Mouse (Mus musculus): Measurements from ENCODE around the gene Mkrn1. TPM values are rescaled to one million over a fixed set of nuclear protein-coding genes. Genes with fewer than 3 reads are reported as not detected.
A peak's percentile ranks its signal among the peaks of the same experiment; 100 is the strongest.
"Not testable (repeated sequence)": the region's sequence is repeated elsewhere in the genome, so short reads cannot be mapped to it uniquely, and the experiment has no call there.

Mkrn1 gene
- polyA plus RNA-seq, 1 experiment from 2014 or later: 35.9 TPM

- ATAC-seq (ENCODE audit: insufficient number of reproducible peaks, low FRiP score, low TSS enrichment, low read depth): no peak
- no peak overlapping the region for H3K4me2 ChIP-seq (ENCODE audit: low read depth, severe bottlenecking)
- WGBS: 83% methylated on average over 3 of the region's 3 CpGs
Measured at GRCm38 (mm10) chr6:39369631-39370030, 50.6 kb downstream of the Mkrn1 start.

GRCm38 (mm10) chr6:39362684-39363083, 57.6 kb downstream of the Mkrn1 start:
- no peaks in the 10 kb centered on the region for H3K4me1 ChIP-seq (ENCODE audit: control insufficient read depth, insufficient read depth, low read length)
- no peaks in the 10 kb centered on the region for H3K27me3 ChIP-seq (ENCODE audit: control insufficient read depth, insufficient read depth, low read length)
- no peak overlapping the region for H3K4me3 ChIP-seq (ENCODE audit: low read depth, low read length)
- DNase-seq (ENCODE audit: low spot score) (no peak), ATAC-seq (ENCODE audit: insufficient number of reproducible peaks, low FRiP score, low TSS enrichment, low read depth) (no peak)
- no peak overlapping the region for H3K9ac ChIP-seq (ENCODE audit: low read length)
- no peaks in the 10 kb centered on the region; the same call in 1 of the 2 replicates for H3K36me3 ChIP-seq (ENCODE audit: control insufficient read depth, insufficient read depth, low read length)
- no peak overlapping the region for H3K4me2 ChIP-seq (ENCODE audit: low read depth, severe bottlenecking)
- 85% methylated on average over 2 of the region's 2 CpGs for WGBS
- H3K9me3 ChIP-seq (ENCODE audit: control insufficient read depth, low read length): no peaks in the 10 kb centered on the region
- no peak overlapping the region for H3K27ac ChIP-seq (replicated peaks; ENCODE audit: low read depth, low read length)

More at GRCm38 (mm10) chr6:39369631-39370030, 50.6 kb downstream of the Mkrn1 start:
- Histone ChIP-seq H3K4me1 (ENCODE audit: control insufficient read depth, insufficient read depth, low read length) (no peaks in the 10 kb centered on the region), H3K36me3 (ENCODE audit: control insufficient read depth, insufficient read depth, low read length) (0 out of 2 replicates have a peak, but pooled peaks cover 3% of the 10 kb centered on the region), H3K27ac (replicated peaks; ENCODE audit: low read depth, low read length) (no peak overlapping the region), H3K4me3 (ENCODE audit: low read depth, low read length) (no peak overlapping the region), H3K27me3 (ENCODE audit: control insufficient read depth, insufficient read depth, low read length) (no peaks in the 10 kb centered on the region), H3K9ac (ENCODE audit: low read length) (no peak overlapping the region), H3K9me3 (ENCODE audit: control insufficient read depth, low read length) (no peaks in the 10 kb centered on the region)
- DNase-seq (ENCODE audit: low spot score): no peak

GRCm38 (mm10) chr6:39359207-39359606, 61.1 kb downstream of the Mkrn1 start:
- H3K27ac ChIP-seq (replicated peaks; ENCODE audit: low read depth, low read length); ATAC-seq (ENCODE audit: insufficient number of reproducible peaks, low FRiP score, low TSS enrichment, low read depth); H3K36me3 ChIP-seq (ENCODE audit: control insufficient read depth, insufficient read depth, low read length); H3K9ac ChIP-seq (ENCODE audit: low read length); H3K4me1 ChIP-seq (ENCODE audit: control insufficient read depth, insufficient read depth, low read length); H3K27me3 ChIP-seq (ENCODE audit: control insufficient read depth, insufficient read depth, low read length); DNase-seq (ENCODE audit: low spot score); H3K4me3 ChIP-seq (ENCODE audit: low read depth, low read length); H3K9me3 ChIP-seq (ENCODE audit: control insufficient read depth, low read length); H3K4me2 ChIP-seq (ENCODE audit: low read depth, severe bottlenecking): not testable (repeated sequence)
- whole genome bisulfite sequencing: 95% methylated on average over 9 of the region's 9 CpGs

GRCm38 (mm10) chr6:39348946-39349345, 71.3 kb downstream of the Mkrn1 start:
- DNase-seq (ENCODE audit: low spot score) (no peak), ATAC-seq (ENCODE audit: insufficient number of reproducible peaks, low FRiP score, low TSS enrichment, low read depth) (no peak)
- Histone ChIP-seq H3K4me1 (ENCODE audit: control insufficient read depth, insufficient read depth, low read length) (peaks cover 12% of the 10 kb centered on the region; the same call in 1 of the 2 replicates), H3K4me3 (ENCODE audit: low read depth, low read length) (no peak overlapping the region), H3K36me3 (ENCODE audit: control insufficient read depth, insufficient read depth, low read length) (no peaks in the 10 kb centered on the region; the same call in 1 of the 2 replicates), H3K4me2 (ENCODE audit: low read depth, severe bottlenecking) (no peak overlapping the region), H3K27ac (replicated peaks; ENCODE audit: low read depth, low read length) (0 out of 2 replicates have a peak overlapping the region, but pooled peaks have one; percentile 45), H3K9ac (ENCODE audit: low read length) (no peak overlapping the region), H3K27me3 (ENCODE audit: control insufficient read depth, insufficient read depth, low read length) (no peaks in the 10 kb centered on the region), H3K9me3 (ENCODE audit: control insufficient read depth, low read length) (no peaks in the 10 kb centered on the region)
- 86% methylated on average over 6 of the region's 6 CpGs for WGBS

- Histone ChIP-seq H3K9me3 (ENCODE audit: control insufficient read depth, low read length) (no peaks in the 10 kb centered on the region), H3K27me3 (ENCODE audit: control insufficient read depth, insufficient read depth, low read length) (no peaks in the 10 kb centered on the region), H3K4me1 (ENCODE audit: control insufficient read depth, insufficient read depth, low read length) (peaks cover 12% of the 10 kb centered on the region; the same call in 1 of the 2 replicates), H3K4me3 (ENCODE audit: low read depth, low read length) (no peak overlapping the region), H3K4me2 (ENCODE audit: low read depth, severe bottlenecking) (no peak overlapping the region), H3K9ac (ENCODE audit: low read length) (no peak overlapping the region), H3K27ac (replicated peaks; ENCODE audit: low read depth, low read length) (peak overlapping the region; percentile 79), H3K36me3 (ENCODE audit: control insufficient read depth, insufficient read depth, low read length) (peaks cover 2% of the 10 kb centered on the region; the same call in 1 of the 2 replicates)
- ATAC-seq (ENCODE audit: insufficient number of reproducible peaks, low FRiP score, low TSS enrichment, low read depth) (peak; percentile 42; the same call in 1 of the 2 replicates), DNase-seq (ENCODE audit: low spot score) (peak; percentile 36)
- 18% methylated on average over 4 of the region's 4 CpGs for WGBS
Measured at GRCm38 (mm10) chr6:39347880-39348814, 72.1 kb downstream of the Mkrn1 start.

Other genes with a start within 250 kb of the Mkrn1 start
- gene Kdm7a, start 213.7 kb downstream of the Mkrn1 start, polyA plus RNA-seq (2014; fragmentation: Nextera tagmentation; extraction: Ambion mirVana): 10.7 and 11.8 TPM in 2 replicates
- 50.7 and 50.8 TPM in 2 replicates for gene Slc37a3, start 42.8 kb downstream of the Mkrn1 start, polyA plus RNA-seq (2014; fragmentation: Nextera tagmentation; extraction: Ambion mirVana)
- 0.45 and 0.67 TPM in 2 replicates for gene Rab19, start 39.3 kb downstream of the Mkrn1 start, polyA plus RNA-seq (2014; fragmentation: Nextera tagmentation; extraction: Ambion mirVana)
- gene Dennd2a, start 137.4 kb upstream of the Mkrn1 start, polyA plus RNA-seq (2014; fragmentation: Nextera tagmentation; extraction: Ambion mirVana): 37.1 and 37.5 TPM in 2 replicates
- 24.1 and 27.3 TPM in 2 replicates for gene Adck2, start 153.4 kb upstream of the Mkrn1 start, polyA plus RNA-seq (2014; fragmentation: Nextera tagmentation; extraction: Ambion mirVana)
- gene Gm42420, start 165.3 kb upstream of the Mkrn1 start, polyA plus RNA-seq (2014; fragmentation: Nextera tagmentation; extraction: Ambion mirVana): 1.0 and 1.1 TPM in 2 replicates
- gene Ndufb2, start 172.1 kb upstream of the Mkrn1 start, polyA plus RNA-seq (2014; fragmentation: Nextera tagmentation; extraction: Ambion mirVana): 265 and 280 TPM in 2 replicates